Mouse (Mus musculus) thymus, adult 2 months (tissue): ENCODE results near the gene Nrarp.

Source experiments
- CTCF ChIP-seq: fragments of 200-500 bp; IDR thresholded peaks from 2 replicates; pipeline ENCODE4 v1.5.1; 2012; ENCODE audit warnings: mild to moderate bottlenecking, control low read depth, low read length, moderate library complexity, borderline replicate concordance; ENCODE audit not compliant: control insufficient read depth, poor library complexity, insufficient read depth; ENCODE audit errors: extremely low read depth
- POLR2A ChIP-seq: fragments of 200-500 bp; IDR thresholded peaks from 2 replicates; pipeline ENCODE4 v1.6.1; 2012; ENCODE audit warnings: mild to moderate bottlenecking, low read length, control low read depth, moderate library complexity; ENCODE audit not compliant: control insufficient read depth, poor library complexity, insufficient read depth; ENCODE audit errors: extremely low read depth

DNA sequence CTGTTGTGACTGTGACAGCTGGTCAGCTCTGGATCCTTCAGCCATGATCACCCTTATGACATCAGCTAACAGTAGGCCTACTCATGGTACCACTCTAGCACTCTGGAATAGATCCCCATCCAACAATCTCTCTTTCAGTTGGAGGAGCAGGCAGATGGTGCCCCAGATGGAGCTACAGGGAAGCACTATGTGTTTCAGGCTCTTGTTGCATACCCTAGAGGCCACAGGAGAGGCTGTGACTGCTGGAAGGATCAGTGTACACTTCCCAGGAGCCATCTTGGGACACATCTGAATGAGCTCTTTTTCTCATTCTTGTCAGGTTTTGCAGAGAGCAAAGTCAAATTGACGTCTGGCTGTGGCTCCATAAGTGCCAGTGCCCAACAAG lies 8.8 kb upstream of the Nrarp start:
- no peak for TF ChIP-seq CTCF
- TF ChIP-seq POLR2A, result no peak
